Mouse (Mus musculus) hindbrain, embryonic 13.5 days (tissue): Measurements from ENCODE around the gene Krt35. TPM values are rescaled to one million over a fixed set of nuclear protein-coding genes. Genes with fewer than 3 reads are reported as not detected.

Source experiments
- ATAC-seq: fragments of 200-750 bp; cut with Nextera tagmentation; 2 replicates; pipeline ENCODE4 v1.8.0; 2017; ENCODE audit warnings: moderate TSS enrichment; ENCODE audit not compliant: low FRiP score
- H3K27ac ChIP-seq: fragments of 300-500 bp; sonication (generic); 2 replicates; pipeline ENCODE4 v1.5.1; 2015; ENCODE audit warnings: inconsistent platforms, mild to moderate bottlenecking, moderate library complexity
- H3K27me3 ChIP-seq: fragments of 300-500 bp; sonication (generic); 2 replicates; pipeline ENCODE4 v1.6.1; 2015; ENCODE audit warnings: mild to moderate bottlenecking, inconsistent platforms
- H3K36me3 ChIP-seq: fragments of 300-500 bp; sonication (generic); 2 replicates; pipeline ENCODE4 v1.6.1; 2015; ENCODE audit warnings: mild to moderate bottlenecking, inconsistent platforms
- H3K4me1 ChIP-seq: fragments of 300-500 bp; sonication (generic); replicated peaks from 2 replicates; pipeline ENCODE4 v1.6.1; 2015; ENCODE audit warnings: inconsistent platforms
- H3K4me2 ChIP-seq: fragments of 300-500 bp; sonication (generic); 2 replicates; pipeline ENCODE4 v1.6.1; 2015; ENCODE audit warnings: inconsistent platforms, mild to moderate bottlenecking, moderate library complexity
- H3K4me3 ChIP-seq: fragments of 300-500 bp; sonication (generic); 2 replicates; pipeline ENCODE4 v1.5.1; 2015; ENCODE audit warnings: mild to moderate bottlenecking, inconsistent platforms
- H3K9ac ChIP-seq: fragments of 300-500 bp; sonication (generic); 2 replicates; pipeline ENCODE4 v1.6.1; 2015; ENCODE audit warnings: mild to moderate bottlenecking, inconsistent platforms
- H3K9me3 ChIP-seq: fragments of 300-500 bp; sonication (generic); 2 replicates; pipeline ENCODE4 v1.6.1; 2016; ENCODE audit warnings: inconsistent platforms
- WGBS: fragments of 180-500 bp; shearing (Covaris S2); methylation state at CpG from one replicate; pipeline ENCODE4 v1.1.7; 2015; 5-methylcytosine and 5-hydroxymethylcytosine counted together
- polyA plus RNA-seq: library from polyadenylated mRNA; unstranded; fragments of >200 nt; fragmentation: Nextera tagmentation; extraction: Ambion mirVana; gene quantifications from 2 replicates; pipeline ENCODE4 v1.2.1, GENCODE M21; 2015

Gene Krt35
- polyA plus RNA-seq, 1 experiment from 2014 or later = not detected

- WGBS = 91% methylated on average over 6 of the region's 6 CpGs
- no peaks in the 10 kb centered on the region for H3K27me3 ChIP-seq
- no peaks in the 10 kb centered on the region for H3K36me3 ChIP-seq
- H3K4me1 ChIP-seq = no peaks in the 10 kb centered on the region
- no peak within 1 kb of the TSS for H3K27ac ChIP-seq
- H3K9me3 ChIP-seq = no peaks in the 10 kb centered on the region
- H3K9ac ChIP-seq = no peak within 1 kb of the TSS
- H3K4me3 ChIP-seq = no peak within 1 kb of the TSS
- H3K4me2 ChIP-seq = no peak within 1 kb of the TSS
- ATAC-seq = no peak
Observed at GRCm38 (mm10) chr11:100105576-100106122, 9.6 kb upstream of the Krt35 start, which contains the start of gene Krt36. Krt36 (minus strand) TSS chr11:100105626.

- Histone ChIP-seq H3K9me3 (no peaks in the 10 kb centered on the region), H3K9ac (no peak overlapping the region), H3K4me2 (no peak overlapping the region), H3K27ac (no peak overlapping the region), H3K36me3 (no peaks in the 10 kb centered on the region), H3K4me1 (peaks cover 7% of the 10 kb centered on the region), H3K27me3 (no peaks in the 10 kb centered on the region), H3K4me3 (no peak overlapping the region)
- WGBS = 66% methylated on average over 15 of the region's 15 CpGs
- ATAC-seq = no peak
Observed at GRCm38 (mm10) chr11:100102693-100103429, 6.8 kb upstream of the Krt35 start.

- no peaks in the 10 kb centered on the region for H3K27me3 ChIP-seq
- no peaks in the 10 kb centered on the region for H3K36me3 ChIP-seq
- peaks cover 10% of the 10 kb centered on the region for H3K4me1 ChIP-seq
- ATAC-seq = no peak
- H3K9me3 ChIP-seq = no peaks in the 10 kb centered on the region
- H3K9ac ChIP-seq = no peak overlapping the region
- no peak overlapping the region for H3K27ac ChIP-seq
- H3K4me3 ChIP-seq = no peak overlapping the region
- H3K4me2 ChIP-seq = no peak overlapping the region
- WGBS = 92% methylated on average over 4 of the region's 4 CpGs
Observed at GRCm38 (mm10) chr11:100100391-100100790, 4.3 kb upstream of the Krt35 start.

- 74% methylated on average over 9 of the region's 9 CpGs for WGBS
Observed at GRCm38 (mm10) chr11:100097819-100098218, 1.8 kb upstream of the Krt35 start.

GRCm38 (mm10) chr11:100088378-100089025, 7.5 kb downstream of the Krt35 start:
- no peaks in the 10 kb centered on the region for H3K27me3 ChIP-seq
- no peaks in the 10 kb centered on the region for H3K36me3 ChIP-seq
- H3K27ac ChIP-seq = no peak overlapping the region
- H3K4me1 ChIP-seq = no peaks in the 10 kb centered on the region
- H3K9ac ChIP-seq = no peak overlapping the region
- WGBS = 78% methylated on average over 7 of the region's 7 CpGs
- no peak overlapping the region for H3K4me2 ChIP-seq
- peaks cover 4% of the 10 kb centered on the region for H3K9me3 ChIP-seq
- ATAC-seq = no peak
- no peak overlapping the region for H3K4me3 ChIP-seq

More at GRCm38 (mm10) chr11:100097819-100098218, 1.8 kb upstream of the Krt35 start:
- H3K4me3 ChIP-seq = no peak overlapping the region
- H3K4me2 ChIP-seq = no peak overlapping the region
- H3K27me3 ChIP-seq = no peaks in the 10 kb centered on the region
- no peak for ATAC-seq
- H3K36me3 ChIP-seq = no peaks in the 10 kb centered on the region
- no peak overlapping the region for H3K9ac ChIP-seq
- H3K27ac ChIP-seq = no peak overlapping the region
- peaks cover 10% of the 10 kb centered on the region for H3K4me1 ChIP-seq
- H3K9me3 ChIP-seq = no peaks in the 10 kb centered on the region

GRCm38 (mm10) chr11:100087861-100088260, 8.2 kb downstream of the Krt35 start, which contains the start of gene Krt32:
Krt32 (minus strand) TSS chr11:100088226.
- 94% methylated on average over 10 of the region's 10 CpGs for WGBS
- Histone ChIP-seq H3K4me2 (no peak within 1 kb of the TSS), H3K4me1 (no peaks in the 10 kb centered on the region), H3K27ac (no peak within 1 kb of the TSS), H3K27me3 (no peaks in the 10 kb centered on the region), H3K4me3 (no peak within 1 kb of the TSS), H3K36me3 (no peaks in the 10 kb centered on the region), H3K9ac (no peak within 1 kb of the TSS), H3K9me3 (peaks cover 4% of the 10 kb centered on the region)
- ATAC-seq = no peak

- no peaks in the 10 kb centered on the region for H3K36me3 ChIP-seq
- WGBS = 56% methylated on average over 1 of the region's 1 CpGs
- no peak for ATAC-seq
- no peak overlapping the region for H3K4me3 ChIP-seq
- H3K9me3 ChIP-seq = no peaks in the 10 kb centered on the region
- no peak overlapping the region for H3K9ac ChIP-seq
- H3K27ac ChIP-seq = no peak overlapping the region
- no peaks in the 10 kb centered on the region for H3K4me1 ChIP-seq
- no peaks in the 10 kb centered on the region for H3K27me3 ChIP-seq
- no peak overlapping the region for H3K4me2 ChIP-seq
Observed at GRCm38 (mm10) chr11:100073873-100074272, 22.2 kb downstream of the Krt35 start.

- no peaks in the 10 kb centered on the region for H3K36me3 ChIP-seq
- 82% methylated on average over 17 of the region's 17 CpGs for WGBS
- H3K27ac ChIP-seq = no peak overlapping the region
- no peak overlapping the region for H3K4me2 ChIP-seq
- ATAC-seq = no peak
- no peak overlapping the region for H3K9ac ChIP-seq
- no peaks in the 10 kb centered on the region for H3K27me3 ChIP-seq
- H3K9me3 ChIP-seq = no peaks in the 10 kb centered on the region
- 0 out of 2 replicates have a peak, but pooled peaks cover 5% of the 10 kb centered on the region for H3K4me1 ChIP-seq
- H3K4me3 ChIP-seq = no peak overlapping the region
Observed at GRCm38 (mm10) chr11:100067293-100068036, 28.6 kb downstream of the Krt35 start.

GRCm38 (mm10) chr11:100066236-100067010, 29.6 kb downstream of the Krt35 start:
- no peaks in the 10 kb centered on the region for H3K27me3 ChIP-seq
- no peak for ATAC-seq
- no peaks in the 10 kb centered on the region for H3K9me3 ChIP-seq
- H3K4me2 ChIP-seq = no peak overlapping the region
- 0 out of 2 replicates have a peak, but pooled peaks cover 5% of the 10 kb centered on the region for H3K4me1 ChIP-seq
- H3K9ac ChIP-seq = no peak overlapping the region
- no peaks in the 10 kb centered on the region for H3K36me3 ChIP-seq
- H3K4me3 ChIP-seq = no peak overlapping the region
- WGBS = 65% methylated on average over 12 of the region's 12 CpGs
- no peak overlapping the region for H3K27ac ChIP-seq

GRCm38 (mm10) chr11:100058875-100059274, 37.2 kb downstream of the Krt35 start:
- Histone ChIP-seq H3K9me3 (no peaks in the 10 kb centered on the region), H3K4me1 (no peaks in the 10 kb centered on the region), H3K27ac (no peak overlapping the region), H3K4me2 (no peak overlapping the region), H3K9ac (no peak overlapping the region), H3K27me3 (no peaks in the 10 kb centered on the region), H3K36me3 (no peaks in the 10 kb centered on the region), H3K4me3 (no peak overlapping the region)
- WGBS = 80% methylated on average over 8 of the region's 8 CpGs
- no peak for ATAC-seq

- Histone ChIP-seq H3K36me3 (no peaks in the 10 kb centered on the region), H3K9me3 (no peaks in the 10 kb centered on the region), H3K27me3 (no peaks in the 10 kb centered on the region), H3K4me1 (no peaks in the 10 kb centered on the region), H3K9ac (no peak overlapping the region), H3K27ac (no peak overlapping the region), H3K4me2 (no peak overlapping the region), H3K4me3 (no peak overlapping the region)
- WGBS = 85% methylated on average over 9 of the region's 9 CpGs
- no peak for ATAC-seq
Observed at GRCm38 (mm10) chr11:100055686-100056655, 40.1 kb downstream of the Krt35 start.
